Mouse (Mus musculus): ENCODE results near the gene Dhx29.
A peak's percentile ranks its signal among the peaks of the same experiment; 100 is the strongest.

The Dhx29 gene

DNA sequence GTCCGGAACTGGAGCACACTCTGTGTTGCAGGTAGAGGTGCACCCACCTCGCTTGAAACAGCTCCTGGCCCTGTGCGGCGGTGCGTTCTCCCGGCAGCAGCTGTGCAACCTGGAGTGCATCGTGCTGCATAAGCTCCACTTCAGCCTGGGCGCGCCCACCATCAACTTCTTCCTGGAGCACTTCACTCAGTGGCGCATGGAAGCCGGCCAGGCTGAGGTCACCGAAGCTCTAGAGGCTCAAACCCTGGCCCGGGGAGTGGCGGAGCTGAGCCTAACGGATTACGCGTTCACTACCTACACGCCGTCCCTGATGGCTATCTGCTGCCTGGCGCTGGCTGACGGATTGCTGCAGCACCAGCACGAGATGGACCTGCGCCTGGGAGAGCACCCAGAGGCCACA, 62.3 kb downstream of the Dhx29 start:
- peaks cover 77% of the 10 kb centered on the region for H3K27me3 ChIP-seq (ENCODE audit: insufficient read depth, low read length)
- peaks cover 60% of the 10 kb centered on the region for H3K4me1 ChIP-seq (replicated peaks; ENCODE audit: low read depth, low read length)
- no peaks in the 10 kb centered on the region for H3K9me3 ChIP-seq (ENCODE audit: low read length)
- H3K4me3 ChIP-seq (replicated peaks; ENCODE audit: low read length), result peak overlapping the region; percentile 86
- H3K36me3 ChIP-seq (ENCODE audit: insufficient read depth, low read length), result no peaks in the 10 kb centered on the region
- TF ChIP-seq NANOG (IDR thresholded peaks at IDR 0.05; ENCODE audit: borderline replicate concordance, low read length), result no peak
- no peak for TF ChIP-seq POU5F1 (IDR thresholded peaks at IDR 0.05; ENCODE audit: borderline replicate concordance, low read length)
- no peak for TF ChIP-seq CTCF (conservative IDR thresholded peaks at IDR 0.05; ENCODE audit: low read length)

DNA sequence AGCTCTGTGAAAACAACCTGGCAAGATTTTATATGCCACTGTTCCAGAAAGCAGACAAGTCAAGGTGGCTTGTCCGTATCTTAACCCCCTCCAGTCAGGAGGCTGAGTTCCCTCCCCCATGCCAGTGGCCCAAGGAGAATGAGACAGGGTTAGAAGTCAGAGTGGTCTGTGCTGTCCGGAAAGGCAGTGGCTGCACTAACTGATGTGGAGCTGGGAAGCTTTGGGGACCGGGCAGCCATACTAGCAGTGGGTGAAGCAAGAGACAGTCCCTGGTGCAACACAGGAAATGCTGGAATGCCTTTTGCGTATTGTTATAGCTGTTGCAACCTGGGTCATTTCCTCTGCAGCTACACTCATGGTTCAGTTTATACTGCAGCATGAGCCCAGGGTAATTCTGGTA, 63.1 kb downstream of the Dhx29 start:
- H3K4me3 ChIP-seq (replicated peaks; ENCODE audit: low read length), result no peak overlapping the region
- H3K9me3 ChIP-seq (ENCODE audit: low read length), result no peaks in the 10 kb centered on the region
- peaks cover 85% of the 10 kb centered on the region for H3K27me3 ChIP-seq (ENCODE audit: insufficient read depth, low read length)
- no peaks in the 10 kb centered on the region for H3K36me3 ChIP-seq (ENCODE audit: insufficient read depth, low read length)
- H3K4me1 ChIP-seq (replicated peaks; ENCODE audit: low read depth, low read length), result peaks cover 58% of the 10 kb centered on the region
- TF ChIP-seq CTCF (conservative IDR thresholded peaks at IDR 0.05; ENCODE audit: low read length) (no peak), POU5F1 (IDR thresholded peaks at IDR 0.05; ENCODE audit: borderline replicate concordance, low read length) (no peak), NANOG (IDR thresholded peaks at IDR 0.05; ENCODE audit: borderline replicate concordance, low read length) (no peak)

GRCm38 (mm10) chr13:112993531-112994152, 66.4 kb downstream of the Dhx29 start, which contains the start of gene Mcidas:
Gene Mcidas (plus strand): TSS chr13:112993845.
- peak within 1 kb of the TSS; percentile 84 for H3K4me3 ChIP-seq (replicated peaks; ENCODE audit: low read length)
- no peaks in the 10 kb centered on the region for H3K36me3 ChIP-seq (ENCODE audit: insufficient read depth, low read length)
- no peaks in the 10 kb centered on the region for H3K9me3 ChIP-seq (ENCODE audit: low read length)
- peaks cover 36% of the 10 kb centered on the region for H3K4me1 ChIP-seq (replicated peaks; ENCODE audit: low read depth, low read length)
- TF ChIP-seq NANOG (IDR thresholded peaks at IDR 0.05; ENCODE audit: borderline replicate concordance, low read length), result no peak
- TF ChIP-seq CTCF (conservative IDR thresholded peaks at IDR 0.05; ENCODE audit: low read length), result no peak
- no peak for TF ChIP-seq POU5F1 (IDR thresholded peaks at IDR 0.05; ENCODE audit: borderline replicate concordance, low read length)
- H3K27me3 ChIP-seq (ENCODE audit: insufficient read depth, low read length), result peaks cover 94% of the 10 kb centered on the region

GRCm38 (mm10) chr13:112994191-112994590, 66.9 kb downstream of the Dhx29 start:
- Histone ChIP-seq H3K36me3 (ENCODE audit: insufficient read depth, low read length) (no peaks in the 10 kb centered on the region), H3K27me3 (ENCODE audit: insufficient read depth, low read length) (peaks cover 94% of the 10 kb centered on the region), H3K4me3 (replicated peaks; ENCODE audit: low read length) (peak overlapping the region; percentile 84), H3K9me3 (ENCODE audit: low read length) (no peaks in the 10 kb centered on the region), H3K4me1 (replicated peaks; ENCODE audit: low read depth, low read length) (peaks cover 35% of the 10 kb centered on the region)
- TF ChIP-seq CTCF (conservative IDR thresholded peaks at IDR 0.05; ENCODE audit: low read length) (peak; percentile 69), NANOG (IDR thresholded peaks at IDR 0.05; ENCODE audit: borderline replicate concordance, low read length) (no peak)

- H3K4me3 ChIP-seq (replicated peaks; ENCODE audit: low read length), result no peak overlapping the region
- no peak for TF ChIP-seq CTCF (conservative IDR thresholded peaks at IDR 0.05; ENCODE audit: low read length)
- no peaks in the 10 kb centered on the region for H3K9me3 ChIP-seq (ENCODE audit: low read length)
- peaks cover 21% of the 10 kb centered on the region for H3K4me1 ChIP-seq (replicated peaks; ENCODE audit: low read depth, low read length)
- H3K27me3 ChIP-seq (ENCODE audit: insufficient read depth, low read length), result peaks cover 90% of the 10 kb centered on the region
- H3K36me3 ChIP-seq (ENCODE audit: insufficient read depth, low read length), result no peaks in the 10 kb centered on the region
Observed at GRCm38 (mm10) chr13:112996407-112996806, 69.2 kb downstream of the Dhx29 start.

GRCm38 (mm10) chr13:112997369-112997768, 70.1 kb downstream of the Dhx29 start:
- Histone ChIP-seq H3K36me3 (ENCODE audit: insufficient read depth, low read length) (no peaks in the 10 kb centered on the region), H3K9me3 (ENCODE audit: low read length) (no peaks in the 10 kb centered on the region), H3K4me1 (replicated peaks; ENCODE audit: low read depth, low read length) (peaks cover 21% of the 10 kb centered on the region), H3K4me3 (replicated peaks; ENCODE audit: low read length) (no peak overlapping the region), H3K27me3 (ENCODE audit: insufficient read depth, low read length) (peaks cover 88% of the 10 kb centered on the region)
- TF ChIP-seq CTCF (conservative IDR thresholded peaks at IDR 0.05; ENCODE audit: low read length) (no peak), NANOG (IDR thresholded peaks at IDR 0.05; ENCODE audit: borderline replicate concordance, low read length) (no peak), POU5F1 (IDR thresholded peaks at IDR 0.05; ENCODE audit: borderline replicate concordance, low read length) (no peak)

- Histone ChIP-seq H3K9me3 (ENCODE audit: low read length) (no peaks in the 10 kb centered on the region), H3K4me1 (replicated peaks; ENCODE audit: low read depth, low read length) (peaks cover 17% of the 10 kb centered on the region), H3K36me3 (ENCODE audit: insufficient read depth, low read length) (no peaks in the 10 kb centered on the region), H3K27me3 (ENCODE audit: insufficient read depth, low read length) (peaks cover 75% of the 10 kb centered on the region), H3K4me3 (replicated peaks; ENCODE audit: low read length) (peak overlapping the region; percentile 72)
- TF ChIP-seq CTCF (conservative IDR thresholded peaks at IDR 0.05; ENCODE audit: low read length) (no peak), POU5F1 (IDR thresholded peaks at IDR 0.05; ENCODE audit: borderline replicate concordance, low read length) (no peak), NANOG (IDR thresholded peaks at IDR 0.05; ENCODE audit: borderline replicate concordance, low read length) (no peak)
Observed at GRCm38 (mm10) chr13:112998427-112999201, 71.4 kb downstream of the Dhx29 start.

- Histone ChIP-seq H3K9me3 (ENCODE audit: low read length) (no peaks in the 10 kb centered on the region), H3K4me3 (replicated peaks; ENCODE audit: low read length) (no peak overlapping the region), H3K4me1 (replicated peaks; ENCODE audit: low read depth, low read length) (peaks cover 9% of the 10 kb centered on the region), H3K27me3 (ENCODE audit: insufficient read depth, low read length) (peaks cover 60% of the 10 kb centered on the region), H3K36me3 (ENCODE audit: insufficient read depth, low read length) (no peaks in the 10 kb centered on the region)
- TF ChIP-seq POU5F1 (IDR thresholded peaks at IDR 0.05; ENCODE audit: borderline replicate concordance, low read length) (no peak), CTCF (conservative IDR thresholded peaks at IDR 0.05; ENCODE audit: low read length) (no peak), NANOG (IDR thresholded peaks at IDR 0.05; ENCODE audit: borderline replicate concordance, low read length) (no peak)
Observed at GRCm38 (mm10) chr13:113000090-113000489, 72.8 kb downstream of the Dhx29 start.
